Mouse (Mus musculus): ENCODE measurements at regions not wholly inside any gene's neighbourhood (a gene's known extent, or its start where the extent isn't known, plus 50 kb on each side); places are given as distances from the start of the nearest gene placed in this dataset.

DNA sequence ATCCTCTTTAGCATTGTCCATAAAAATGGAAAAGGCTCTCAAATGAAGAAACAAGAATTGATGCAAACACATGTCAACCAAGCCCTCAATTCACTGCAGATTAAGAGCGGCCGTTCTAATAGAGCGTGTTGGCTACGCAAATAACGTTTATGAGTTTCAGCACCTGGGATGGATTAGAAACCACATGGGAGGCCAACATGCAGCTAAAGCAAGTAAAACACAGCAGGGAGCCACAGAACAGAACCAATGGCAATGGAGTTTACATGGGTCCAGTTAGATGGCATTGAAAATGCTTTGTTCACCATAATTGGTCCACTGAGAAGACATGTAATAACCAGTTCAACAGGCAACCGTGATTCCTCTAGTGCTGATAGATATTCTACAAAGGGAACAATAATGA is 474.3 kb upstream of the Adamts9 start:
- Histone ChIP-seq H3K4me1 (ENCODE audit: control insufficient read depth in 1 of 2, insufficient read depth in 2 of 2, low read length in 2 of 2) (no peaks in the 10 kb centered on the region), H3K9me3 (replicated peaks; ENCODE audit: insufficient read depth, low read length) (no peaks in the 10 kb centered on the region), H3K9ac (ENCODE audit: control insufficient read depth, low read depth, low read length, poor library complexity, severe bottlenecking) (no peak overlapping the region), H3K27ac (ENCODE audit: control insufficient read depth, low read depth, low read length) (no peak overlapping the region), H3K27me3 (ENCODE audit: control insufficient read depth in 1 of 2, insufficient read depth in 2 of 2, low read length in 2 of 2) (no peaks in the 10 kb centered on the region), H3K79me2 (ENCODE audit: control insufficient read depth, insufficient read depth, low read length, poor library complexity) (no peaks in the 10 kb centered on the region), H3K36me3 (ENCODE audit: control insufficient read depth in 1 of 2, insufficient read depth in 2 of 2, low read length in 2 of 2) (no peaks in the 10 kb centered on the region), H3K4me3 (ENCODE audit: control insufficient read depth in 1 of 2, insufficient read depth in 1 of 2, low read depth in 2 of 2, low read length in 2 of 2) (no peak overlapping the region)
- DNase-seq (ENCODE audit: low read depth, low spot score): no peak
- TF ChIP-seq GABPA (IDR thresholded peaks at IDR 0.05; ENCODE audit: low read depth, low read length) (no peak), UBTF (IDR thresholded peaks at IDR 0.05; ENCODE audit: borderline replicate concordance, insufficient read depth, low read depth, low read length) (no peak), KAT2A (conservative IDR thresholded peaks at IDR 0.05; ENCODE audit: low read depth, low read length) (no peak), ZC3H11A (IDR thresholded peaks at IDR 0.05; ENCODE audit: low read depth, low read length) (no peak), E2F4 (IDR thresholded peaks at IDR 0.05; ENCODE audit: borderline replicate concordance, low read depth, low read length) (no peak), POLR2A (IDR thresholded peaks at IDR 0.05; ENCODE audit: control insufficient read depth in 1 of 2, insufficient read depth in 1 of 2, low read depth in 1 of 2, low read length in 2 of 2, poor library complexity in 1 of 2) (no peak), TBP (IDR thresholded peaks at IDR 0.05; ENCODE audit: low read depth, low read length) (no peak), TAL1 (IDR thresholded peaks at IDR 0.05; ENCODE audit: low read length) (no peak), MYC (IDR thresholded peaks at IDR 0.05; ENCODE audit: low read depth, low read length) (no peak)

- no peaks in the 10 kb centered on the region for H3K4me1 ChIP-seq (ENCODE audit: control insufficient read depth in 1 of 2, insufficient read depth in 2 of 2, low read length in 2 of 2)
- no peak overlapping the region for H3K27ac ChIP-seq (ENCODE audit: control insufficient read depth, low read depth, low read length)
- H3K27me3 ChIP-seq (ENCODE audit: control insufficient read depth in 1 of 2, insufficient read depth in 2 of 2, low read length in 2 of 2): no peaks in the 10 kb centered on the region
- H3K4me3 ChIP-seq (ENCODE audit: control insufficient read depth in 1 of 2, insufficient read depth in 1 of 2, low read depth in 2 of 2, low read length in 2 of 2): no peak overlapping the region
- H3K9me3 ChIP-seq (replicated peaks; ENCODE audit: insufficient read depth, low read length): no peaks in the 10 kb centered on the region
- DNase-seq (ENCODE audit: low read depth, low spot score): no peak
- no peaks in the 10 kb centered on the region for H3K79me2 ChIP-seq (ENCODE audit: control insufficient read depth, insufficient read depth, low read length, poor library complexity)
- H3K9ac ChIP-seq (ENCODE audit: control insufficient read depth, low read depth, low read length, poor library complexity, severe bottlenecking): no peak overlapping the region
- H3K36me3 ChIP-seq (ENCODE audit: control insufficient read depth in 1 of 2, insufficient read depth in 2 of 2, low read length in 2 of 2): no peaks in the 10 kb centered on the region
- TF ChIP-seq SMC3 (IDR thresholded peaks at IDR 0.05; ENCODE audit: low read depth, low read length) (no peak), NELFE (IDR thresholded peaks at IDR 0.05; ENCODE audit: low read depth, low read length) (no peak), SIN3A (IDR thresholded peaks at IDR 0.05; ENCODE audit: low read length) (no peak), ELF1 (IDR thresholded peaks at IDR 0.05; ENCODE audit: low read depth, low read length) (no peak), MYC (IDR thresholded peaks at IDR 0.05; ENCODE audit: low read depth, low read length) (no peak), POLR2AphosphoS2 (IDR thresholded peaks at IDR 0.05; ENCODE audit: low read length) (no peak), NRF1 (IDR thresholded peaks at IDR 0.05; ENCODE audit: insufficient read depth, low read depth, low read length, poor library complexity, severe bottlenecking) (no peak)
Observed at GRCm38 (mm10) chr6:93416006-93416405, 472.7 kb upstream of the Adamts9 start.

DNA sequence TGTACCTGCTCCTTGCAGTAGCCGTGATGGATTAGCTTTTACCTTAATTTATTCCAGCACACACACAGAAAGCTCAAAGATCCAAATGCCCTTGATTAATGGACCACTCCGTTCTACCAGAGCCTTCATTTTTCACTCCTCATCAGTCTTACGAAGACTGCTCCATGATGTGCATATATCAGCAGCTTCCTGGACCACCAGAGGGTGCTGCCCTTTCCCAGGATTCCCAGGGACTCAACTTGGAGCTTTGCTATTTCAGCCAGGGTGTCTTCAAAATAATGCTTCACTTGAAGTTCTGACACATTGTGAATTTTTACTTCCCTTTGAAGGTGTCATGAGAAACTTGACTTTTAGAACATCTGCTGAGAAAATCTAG is 467.8 kb upstream of the Adamts9 start:
- Histone ChIP-seq H3K9me3 (replicated peaks; ENCODE audit: insufficient read depth, low read length) (no peaks in the 10 kb centered on the region), H3K27me3 (ENCODE audit: control insufficient read depth in 1 of 2, insufficient read depth in 2 of 2, low read length in 2 of 2) (no peaks in the 10 kb centered on the region), H3K4me3 (ENCODE audit: control insufficient read depth in 1 of 2, insufficient read depth in 1 of 2, low read depth in 2 of 2, low read length in 2 of 2) (no peak overlapping the region), H3K27ac (ENCODE audit: control insufficient read depth, low read depth, low read length) (no peak overlapping the region), H3K9ac (ENCODE audit: control insufficient read depth, low read depth, low read length, poor library complexity, severe bottlenecking) (no peak overlapping the region), H3K79me2 (ENCODE audit: control insufficient read depth, insufficient read depth, low read length, poor library complexity) (no peaks in the 10 kb centered on the region), H3K4me1 (ENCODE audit: control insufficient read depth in 1 of 2, insufficient read depth in 2 of 2, low read length in 2 of 2) (no peaks in the 10 kb centered on the region), H3K36me3 (ENCODE audit: control insufficient read depth in 1 of 2, insufficient read depth in 2 of 2, low read length in 2 of 2) (no peaks in the 10 kb centered on the region)
- TF ChIP-seq GABPA (IDR thresholded peaks at IDR 0.05; ENCODE audit: low read depth, low read length): no peak
- no peak for TF ChIP-seq RCOR1 (IDR thresholded peaks at IDR 0.05; ENCODE audit: low read depth, low read length)
- no peak for TF ChIP-seq TAL1 (IDR thresholded peaks at IDR 0.05; ENCODE audit: low read length)
- TF ChIP-seq BHLHE40 (IDR thresholded peaks at IDR 0.05; ENCODE audit: borderline replicate concordance, low read depth, low read length): no peak
- no peak for DNase-seq (ENCODE audit: low read depth, low spot score)
